Mouse (Mus musculus): ENCODE measurements around the gene Gins2. TPM values are rescaled to one million over a fixed set of nuclear protein-coding genes. Genes with fewer than 3 reads are reported as not detected.
A peak's percentile ranks its signal among the peaks of the same experiment; 100 is the strongest.

Gins2 gene
- total and polyA plus RNA-seq, 3 experiments = 11.3 to 83.4 (median 43.9) TPM

- H3K4me3 ChIP-seq (ENCODE audit: low read depth, low read length) = no peak overlapping the region
- peaks cover 11% of the 10 kb centered on the region for H3K9me3 ChIP-seq (replicated peaks)
- TF ChIP-seq TAL1 (conservative IDR thresholded peaks at IDR 0.05; ENCODE audit: low read depth, low read length) = no peak
- no peak for TF ChIP-seq POLR2AphosphoS5 (IDR thresholded peaks at IDR 0.05; ENCODE audit: insufficient replicate concordance, low read depth, low read length)
- TF ChIP-seq GATA2 (IDR thresholded peaks at IDR 0.05; ENCODE audit: borderline replicate concordance, low read depth, low read length) = no peak
- no peak for TF ChIP-seq GATA1 (IDR thresholded peaks at IDR 0.05; ENCODE audit: borderline replicate concordance, low read length)
- TF ChIP-seq CTCF (IDR thresholded peaks at IDR 0.05; ENCODE audit: low read depth, low read length) = no peak
- peaks cover 41% of the 10 kb centered on the region for H3K4me1 ChIP-seq (ENCODE audit: insufficient read depth, low read depth, low read length)
- no peak for ATAC-seq (ENCODE audit: extremely low read depth, insufficient number of reproducible peaks, low FRiP score, poor library complexity, severe bottlenecking)
- H3K27me3 ChIP-seq (ENCODE audit: insufficient read depth, low read length) = no peaks in the 10 kb centered on the region; the same call in 1 of the 2 replicates
- H3K36me3 ChIP-seq (replicated peaks) = peaks cover 99% of the 10 kb centered on the region
- no peak for DNase-seq (ENCODE audit: low spot score)
Measured at GRCm38 (mm10) chr8:120565151-120565711, 23.9 kb downstream of the Gins2 start.

- TF ChIP-seq POLR2AphosphoS5 (IDR thresholded peaks at IDR 0.05; ENCODE audit: insufficient replicate concordance, low read depth, low read length) (no peak), CTCF (IDR thresholded peaks at IDR 0.05; ENCODE audit: low read depth, low read length) (no peak), GATA2 (IDR thresholded peaks at IDR 0.05; ENCODE audit: borderline replicate concordance, low read depth, low read length) (no peak), TAL1 (conservative IDR thresholded peaks at IDR 0.05; ENCODE audit: low read depth, low read length) (no peak), GATA1 (IDR thresholded peaks at IDR 0.05; ENCODE audit: borderline replicate concordance, low read length) (no peak)
Measured at GRCm38 (mm10) chr8:120563851-120564837, 25.0 kb downstream of the Gins2 start.

DNA sequence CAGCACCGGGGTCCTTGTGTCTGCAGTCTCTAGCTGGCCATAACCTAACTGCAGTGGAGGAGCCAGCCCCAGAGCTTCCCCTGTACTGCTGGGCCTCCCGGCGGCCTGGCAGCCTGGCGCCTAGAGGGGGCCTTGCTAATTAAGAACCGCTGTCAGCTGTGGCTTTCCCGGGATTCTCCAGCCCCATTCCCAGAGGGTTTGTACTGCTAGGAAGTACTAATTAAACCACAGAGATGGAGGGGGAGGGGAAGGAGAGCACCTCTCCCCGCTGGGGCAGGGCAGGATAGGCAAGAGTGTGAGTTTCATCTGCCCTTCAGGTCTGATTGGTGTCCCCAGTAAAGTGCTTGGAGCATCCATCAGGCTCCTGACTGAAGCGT lies 25.8 kb downstream of the Gins2 start:
- ATAC-seq (ENCODE audit: extremely low read depth, insufficient number of reproducible peaks, low FRiP score, poor library complexity, severe bottlenecking) = no peak
- H3K4me1 ChIP-seq (ENCODE audit: insufficient read depth, low read depth, low read length) = peaks cover 46% of the 10 kb centered on the region
- DNase-seq (ENCODE audit: low spot score) = no peak
- peaks cover 99% of the 10 kb centered on the region for H3K36me3 ChIP-seq (replicated peaks)
- H3K27me3 ChIP-seq (ENCODE audit: insufficient read depth, low read length) = no peaks in the 10 kb centered on the region; the same call in 1 of the 2 replicates
- no peak for TF ChIP-seq GATA2 (IDR thresholded peaks at IDR 0.05; ENCODE audit: borderline replicate concordance, low read depth, low read length)
- no peak overlapping the region for H3K4me3 ChIP-seq (ENCODE audit: low read depth, low read length)
- peaks cover 4% of the 10 kb centered on the region for H3K9me3 ChIP-seq (replicated peaks)

More at GRCm38 (mm10) chr8:120563851-120564837, 25.0 kb downstream of the Gins2 start:
- peak; percentile 86 for DNase-seq (ENCODE audit: low spot score)
- peaks cover 99% of the 10 kb centered on the region for H3K36me3 ChIP-seq (replicated peaks)
- H3K27me3 ChIP-seq (ENCODE audit: insufficient read depth, low read length) = no peaks in the 10 kb centered on the region; the same call in 1 of the 2 replicates
- peaks cover 40% of the 10 kb centered on the region for H3K4me1 ChIP-seq (ENCODE audit: insufficient read depth, low read depth, low read length)
- peaks cover 11% of the 10 kb centered on the region for H3K9me3 ChIP-seq (replicated peaks)
- no peak overlapping the region for H3K4me3 ChIP-seq (ENCODE audit: low read depth, low read length)
- ATAC-seq (ENCODE audit: extremely low read depth, insufficient number of reproducible peaks, low FRiP score, poor library complexity, severe bottlenecking) = peak; percentile 82

GRCm38 (mm10) chr8:120562680-120563347 lies 26.3 kb downstream of the Gins2 start:
- H3K36me3 ChIP-seq (replicated peaks) = peaks cover 99% of the 10 kb centered on the region
- ATAC-seq (ENCODE audit: extremely low read depth, insufficient number of reproducible peaks, low FRiP score, poor library complexity, severe bottlenecking) = no peak

GRCm38 (mm10) chr8:120561539-120562435 lies 27.3 kb downstream of the Gins2 start:
- Histone ChIP-seq H3K36me3 (replicated peaks) (peaks cover 99% of the 10 kb centered on the region), H3K4me1 (ENCODE audit: insufficient read depth, low read depth, low read length) (peaks cover 58% of the 10 kb centered on the region), H3K4me3 (ENCODE audit: low read depth, low read length) (no peak overlapping the region), H3K9me3 (replicated peaks) (no peaks in the 10 kb centered on the region), H3K27me3 (ENCODE audit: insufficient read depth, low read length) (no peaks in the 10 kb centered on the region; the same call in 1 of the 2 replicates)
- TF ChIP-seq CTCF (IDR thresholded peaks at IDR 0.05; ENCODE audit: low read depth, low read length) = 0 out of 2 replicates have a peak, but pooled peaks have one; percentile 21
- no peak for TF ChIP-seq GATA1 (IDR thresholded peaks at IDR 0.05; ENCODE audit: borderline replicate concordance, low read length)
- no peak for TF ChIP-seq POLR2AphosphoS5 (IDR thresholded peaks at IDR 0.05; ENCODE audit: insufficient replicate concordance, low read depth, low read length)
- TF ChIP-seq TAL1 (conservative IDR thresholded peaks at IDR 0.05; ENCODE audit: low read depth, low read length) = no peak
- DNase-seq (ENCODE audit: low spot score) (no peak), ATAC-seq (ENCODE audit: extremely low read depth, insufficient number of reproducible peaks, low FRiP score, poor library complexity, severe bottlenecking) (no peak)

More at GRCm38 (mm10) chr8:120562680-120563347, 26.3 kb downstream of the Gins2 start:
- no peaks in the 10 kb centered on the region; the same call in 1 of the 2 replicates for H3K9me3 ChIP-seq (replicated peaks)
- TF ChIP-seq CTCF (IDR thresholded peaks at IDR 0.05; ENCODE audit: low read depth, low read length) (no peak), GATA1 (IDR thresholded peaks at IDR 0.05; ENCODE audit: borderline replicate concordance, low read length) (no peak), TAL1 (conservative IDR thresholded peaks at IDR 0.05; ENCODE audit: low read depth, low read length) (no peak), GATA2 (IDR thresholded peaks at IDR 0.05; ENCODE audit: borderline replicate concordance, low read depth, low read length) (no peak), POLR2AphosphoS5 (IDR thresholded peaks at IDR 0.05; ENCODE audit: insufficient replicate concordance, low read depth, low read length) (no peak)
- DNase-seq (ENCODE audit: low spot score) = no peak
- H3K4me3 ChIP-seq (ENCODE audit: low read depth, low read length) = 0 out of 2 replicates have a peak overlapping the region, but pooled peaks have one; percentile 14
- peaks cover 48% of the 10 kb centered on the region for H3K4me1 ChIP-seq (ENCODE audit: insufficient read depth, low read depth, low read length)
- no peaks in the 10 kb centered on the region; the same call in 1 of the 2 replicates for H3K27me3 ChIP-seq (ENCODE audit: insufficient read depth, low read length)
